Mouse (Mus musculus) c-Kit-positive CD71-positive TER-119-negative erythroid progenitor cells, embryonic 14.5 days (primary cell): ENCODE data around the gene Zdhhc14.
"Not testable (repeated sequence)": the region's sequence is repeated elsewhere in the genome, so short reads cannot be mapped to it uniquely, and the experiment has no call there.

Experiments
- DNase-seq: peaks from one replicate; pipeline ENCODE4 v3.0.0-alpha.2; 2013; ENCODE audit warnings: low read depth

Gene Zdhhc14

DNA sequence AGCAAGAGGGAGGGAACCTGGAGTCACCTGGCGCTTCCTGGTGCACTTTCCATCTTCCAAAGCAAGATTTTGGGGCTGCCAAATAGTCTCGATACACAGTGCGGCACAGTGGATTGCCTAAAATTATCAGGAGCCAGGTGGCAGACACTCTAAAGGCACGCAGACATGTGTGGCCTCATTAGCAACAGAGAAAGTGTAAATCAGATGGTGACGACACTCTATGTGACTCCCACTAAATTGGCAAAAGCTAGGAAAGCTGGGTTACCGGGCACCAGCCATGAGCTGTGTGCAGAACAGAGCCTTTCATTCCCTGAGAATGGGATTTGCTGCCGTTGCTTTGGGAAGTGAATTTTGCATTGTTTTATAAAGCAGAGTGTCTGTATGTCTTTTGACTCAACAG, 115.0 kb downstream of the Zdhhc14 start:
- DNase-seq = no peak

DNA sequence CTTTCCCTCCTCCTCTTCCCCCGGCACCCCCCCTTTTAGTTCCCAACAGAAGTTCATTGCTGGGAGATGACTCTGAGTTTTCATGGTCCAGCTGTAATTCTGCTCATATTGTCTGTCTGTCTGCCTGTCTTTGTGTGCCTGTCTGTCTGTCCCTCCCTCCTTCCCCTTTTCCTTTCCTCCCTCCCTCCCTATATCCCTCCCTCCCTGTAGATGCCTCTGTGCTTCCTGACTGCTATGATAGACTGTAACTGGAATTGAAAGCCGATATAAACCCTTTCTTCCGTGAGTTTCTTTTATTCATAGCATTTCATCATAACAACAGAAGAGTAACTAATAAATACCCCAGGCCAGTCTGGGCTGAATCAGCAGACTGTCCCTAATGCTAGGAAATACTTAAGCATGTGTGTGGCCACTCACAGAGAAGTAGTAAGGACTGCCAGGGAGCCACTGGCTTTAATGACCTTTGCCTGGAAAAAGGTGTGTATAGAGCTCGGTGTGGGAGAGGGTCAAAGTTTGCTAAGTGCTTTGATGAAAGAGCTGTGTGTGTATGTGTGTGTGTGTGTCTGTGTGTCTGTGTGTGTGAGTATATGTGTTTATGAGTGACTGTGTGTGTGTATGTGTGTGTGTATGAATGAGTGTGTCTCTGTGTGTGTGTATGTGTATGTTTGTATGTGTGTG, 117.7 kb downstream of the Zdhhc14 start:
- DNase-seq = no peak

DNA sequence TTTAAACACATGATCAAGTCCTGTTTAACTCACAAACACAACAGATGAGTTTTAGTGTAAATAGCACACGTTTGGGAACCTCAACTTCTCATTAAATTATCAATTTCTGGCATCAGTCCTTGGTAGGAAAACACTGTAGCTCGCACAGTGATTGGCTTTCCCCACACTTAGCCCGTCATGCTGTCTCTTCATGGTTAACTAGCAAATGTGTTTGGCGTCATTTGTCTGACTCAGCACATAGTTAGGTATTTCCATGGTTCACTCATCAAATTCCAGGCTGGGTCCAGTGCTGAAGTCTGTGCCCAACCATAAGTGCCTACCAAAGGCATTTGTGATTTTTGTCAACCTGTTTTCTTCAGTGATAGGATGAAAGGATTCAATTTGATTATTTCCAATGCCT, 119.9 kb downstream of the Zdhhc14 start:
- DNase-seq = no peak

DNA sequence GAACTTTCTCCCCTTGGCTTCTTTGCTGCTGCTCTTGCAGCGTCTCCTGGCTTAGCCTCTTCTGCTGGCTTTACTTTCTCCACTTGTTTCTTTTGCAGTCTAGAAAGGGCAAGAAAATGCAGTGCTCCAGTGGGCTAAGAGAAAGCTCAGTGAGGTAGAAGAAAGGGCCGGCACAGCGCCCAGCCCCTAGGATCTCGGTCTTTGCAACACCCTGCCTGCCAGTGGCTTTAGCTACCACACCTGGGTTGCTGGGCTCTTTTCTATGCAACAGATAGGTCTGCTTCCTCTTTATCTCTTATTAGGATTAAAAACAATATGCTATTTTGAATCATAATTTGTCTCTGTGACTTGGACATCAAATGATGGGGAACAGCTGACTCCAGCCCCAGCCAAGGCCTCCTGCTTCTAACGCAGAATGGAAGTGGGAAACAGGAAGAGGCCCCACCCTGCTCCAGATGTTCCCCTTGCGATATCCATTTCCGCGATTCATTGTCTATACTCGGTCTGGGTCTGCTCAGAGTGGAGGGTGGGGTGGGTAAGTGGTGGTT, 122.5 kb downstream of the Zdhhc14 start:
- no peak for DNase-seq

DNA sequence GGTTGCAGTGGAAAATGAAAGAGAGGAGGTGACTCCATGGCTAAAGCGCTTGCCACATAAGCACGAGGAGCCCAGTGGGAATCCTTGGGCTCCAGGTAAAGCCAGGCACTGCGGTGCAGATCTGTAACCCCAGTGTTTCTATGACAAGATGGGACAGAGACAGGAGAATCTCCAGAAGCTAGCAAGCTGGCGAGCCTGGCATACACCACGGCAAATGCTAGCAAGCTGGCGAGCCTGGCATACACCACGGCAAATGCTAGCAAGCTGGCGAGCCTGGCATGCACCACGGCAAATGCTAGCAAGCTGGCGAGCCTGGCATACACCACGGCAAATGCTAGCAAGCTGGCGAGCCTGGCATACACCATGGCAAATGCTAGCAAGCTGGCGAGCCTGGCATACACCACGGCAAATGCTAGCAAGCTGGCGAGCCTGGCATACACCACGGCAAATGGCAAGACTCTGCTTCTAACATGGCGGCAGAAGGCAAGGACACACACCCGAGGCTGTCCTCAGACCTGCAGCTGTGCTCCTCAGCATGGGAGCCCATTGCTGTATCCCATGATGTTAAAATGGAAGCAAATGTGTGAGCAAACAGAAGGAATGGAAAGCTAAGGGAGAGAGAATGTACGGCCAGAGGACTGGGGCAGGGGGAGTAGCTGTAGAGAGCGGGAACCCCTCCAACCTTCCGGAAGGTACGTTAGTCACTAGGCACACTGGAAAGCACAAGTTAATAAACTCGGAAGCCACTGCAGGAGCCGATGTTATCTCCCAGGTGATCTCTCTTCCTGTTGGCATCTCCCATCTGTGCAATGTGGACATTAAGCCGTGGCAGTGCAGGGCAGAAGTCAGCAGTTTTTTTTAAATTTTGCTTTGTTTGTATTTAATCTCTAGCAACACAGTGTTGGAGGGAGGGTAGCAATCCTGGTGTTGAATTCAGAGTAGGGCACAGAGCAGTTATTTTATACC, 129.6 kb downstream of the Zdhhc14 start:
- DNase-seq = no peak

DNA sequence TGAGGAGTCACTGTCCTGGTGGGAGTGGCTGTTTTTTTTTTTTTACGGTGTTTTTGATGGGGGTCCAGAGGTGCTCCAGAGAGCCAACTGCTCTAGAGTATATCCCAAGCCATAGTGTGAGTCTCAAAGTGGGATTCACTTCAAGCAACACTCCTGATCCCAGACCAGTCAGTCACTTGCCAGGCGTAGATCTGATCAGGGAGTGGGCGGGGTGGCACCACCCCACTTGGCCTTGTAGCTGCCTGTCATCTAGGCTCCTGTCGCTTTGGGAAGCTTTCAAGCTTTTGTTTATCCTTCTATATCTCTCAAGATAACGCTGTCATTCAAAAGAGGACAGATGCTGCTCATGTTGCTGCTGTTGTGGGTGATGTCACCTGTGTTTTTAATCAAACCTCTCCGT, 130.4 kb downstream of the Zdhhc14 start:
- DNase-seq = no peak

DNA sequence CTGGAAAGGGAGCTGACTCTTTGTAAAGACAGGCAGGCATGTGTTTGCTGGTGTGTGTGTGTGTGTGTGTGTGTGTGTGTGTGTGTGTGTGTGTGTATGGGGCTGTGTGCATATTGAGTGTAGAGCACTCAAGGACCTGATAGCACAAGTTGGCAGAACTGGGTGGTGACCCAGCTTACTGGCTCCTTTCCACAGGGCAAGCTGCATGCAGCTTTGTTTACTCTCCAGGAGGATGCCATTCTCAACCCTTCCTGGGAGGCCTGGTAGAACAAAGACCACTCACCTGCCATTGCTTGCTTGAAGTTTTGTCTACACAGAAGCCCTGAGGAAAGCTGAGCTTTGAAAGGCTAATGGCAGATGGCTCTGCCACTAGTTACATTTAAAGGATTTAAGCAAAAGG, 130.8 kb downstream of the Zdhhc14 start:
- DNase-seq = no peak

DNA sequence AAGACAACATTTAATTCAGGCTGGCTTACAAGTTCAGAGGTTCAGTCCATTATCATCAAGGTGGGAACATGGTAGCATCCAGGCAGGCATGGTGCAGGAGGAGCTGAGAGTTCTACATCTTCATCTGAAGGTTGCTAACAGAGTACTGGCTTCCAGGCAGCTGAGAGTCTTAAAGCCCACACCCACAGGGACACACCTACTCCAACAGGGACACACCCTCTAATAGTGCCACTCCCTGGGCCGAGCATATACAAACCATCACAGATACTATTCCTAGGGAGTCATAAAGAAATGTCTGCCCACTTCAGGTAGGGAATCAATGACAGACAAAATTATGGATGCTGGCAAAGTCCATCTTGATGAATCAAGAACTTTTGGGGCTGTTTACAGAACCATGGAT, 132.5 kb downstream of the Zdhhc14 start:
- DNase-seq = not testable (repeated sequence)

DNA sequence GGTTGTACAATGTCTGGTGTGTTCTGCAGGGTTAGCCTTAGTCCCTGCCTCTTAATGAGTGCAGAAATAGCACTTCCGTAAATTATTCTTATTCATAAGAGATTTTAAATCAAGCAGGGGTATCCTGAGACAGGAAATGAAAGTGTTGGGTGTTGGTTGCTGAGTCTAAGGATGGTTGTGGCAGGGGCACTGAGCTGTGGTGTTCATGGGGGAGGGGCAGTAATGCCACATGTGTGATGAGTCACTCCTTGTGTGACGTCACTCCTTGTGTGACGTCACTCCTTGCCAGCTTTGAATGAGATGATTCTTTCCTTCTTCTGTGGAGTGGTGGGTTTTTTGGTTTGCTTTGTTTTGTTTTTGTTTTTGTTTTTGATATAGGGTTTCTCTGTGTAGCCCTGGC, 134.0 kb downstream of the Zdhhc14 start:
- no peak for DNase-seq

DNA sequence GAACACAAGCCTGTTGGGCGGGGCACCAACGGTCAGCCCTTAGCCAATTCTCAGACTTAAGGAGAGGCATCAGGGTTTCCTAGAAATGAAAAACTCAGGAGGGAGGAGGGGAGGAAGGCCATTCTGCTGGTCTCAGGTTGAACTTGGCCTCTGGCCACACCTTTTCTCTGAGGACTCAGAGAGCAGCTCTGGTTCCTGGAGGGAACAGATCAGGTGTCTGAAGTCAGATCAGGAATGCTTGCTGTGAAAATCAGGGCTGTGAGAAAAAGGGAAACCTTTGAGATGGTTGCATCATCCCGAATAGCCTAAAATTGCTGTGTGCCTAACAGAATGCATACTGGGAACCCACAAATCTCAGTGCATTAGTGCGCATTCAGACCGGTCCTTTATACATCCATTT, 135.3 kb downstream of the Zdhhc14 start:
- no peak for DNase-seq

DNA sequence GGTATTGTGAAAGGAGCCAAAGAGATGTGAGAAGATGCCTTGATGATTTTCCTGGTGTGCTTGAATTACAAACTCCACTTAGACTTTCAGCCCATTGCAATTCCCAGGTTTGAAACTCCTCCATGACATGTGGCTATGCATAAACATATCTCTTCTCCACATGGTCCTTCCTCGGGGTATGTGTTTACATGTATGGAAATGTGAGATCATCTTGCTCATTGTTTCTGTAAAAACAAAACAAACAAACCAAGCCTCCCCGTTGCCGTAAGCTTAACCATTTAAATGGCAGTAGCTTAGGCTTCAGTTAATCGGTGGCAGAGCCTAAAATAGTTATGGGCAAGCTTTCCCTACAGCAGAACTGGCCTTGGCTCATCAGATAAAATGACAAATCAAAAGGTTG, 137.3 kb downstream of the Zdhhc14 start:
- DNase-seq = no peak

DNA sequence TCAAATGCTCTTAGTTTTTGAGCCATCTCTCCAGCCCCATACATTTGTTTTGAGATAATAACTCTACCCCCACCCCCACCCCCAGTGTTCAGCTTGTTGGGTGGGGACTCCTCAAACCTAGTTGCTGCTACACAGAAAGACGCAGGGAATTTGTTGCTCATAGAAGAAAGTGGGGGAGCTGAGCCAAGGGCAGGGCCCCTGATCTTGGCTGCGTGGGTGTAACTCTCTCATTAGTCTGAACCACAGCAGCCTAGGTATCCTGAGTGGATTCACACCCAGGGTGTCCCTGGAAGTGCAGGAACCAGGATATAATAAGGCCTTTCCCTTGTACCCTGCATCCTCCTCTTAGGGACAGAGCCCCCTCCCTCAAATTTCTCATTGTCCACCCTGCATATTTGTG, 142.9 kb downstream of the Zdhhc14 start:
- no peak for DNase-seq

DNA sequence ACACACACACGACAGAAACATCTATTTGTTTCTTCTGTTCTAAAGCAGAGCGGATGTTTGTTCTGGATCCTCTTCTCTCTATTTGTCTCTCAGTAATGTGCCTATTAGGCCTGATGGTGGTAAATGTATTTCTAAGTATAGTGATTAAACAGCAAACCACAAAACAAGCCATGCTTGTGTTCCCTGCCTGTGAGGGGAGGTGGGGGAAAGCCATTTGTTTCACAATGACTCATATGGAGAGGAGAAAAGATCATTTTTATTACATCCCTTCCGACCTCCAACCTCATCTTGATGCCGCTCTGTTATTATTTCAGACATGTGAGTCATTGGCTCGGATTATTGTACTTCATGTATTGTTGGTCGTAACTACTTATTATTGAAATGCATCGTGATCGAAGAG, 149.1 kb downstream of the Zdhhc14 start:
- no peak for DNase-seq

DNA sequence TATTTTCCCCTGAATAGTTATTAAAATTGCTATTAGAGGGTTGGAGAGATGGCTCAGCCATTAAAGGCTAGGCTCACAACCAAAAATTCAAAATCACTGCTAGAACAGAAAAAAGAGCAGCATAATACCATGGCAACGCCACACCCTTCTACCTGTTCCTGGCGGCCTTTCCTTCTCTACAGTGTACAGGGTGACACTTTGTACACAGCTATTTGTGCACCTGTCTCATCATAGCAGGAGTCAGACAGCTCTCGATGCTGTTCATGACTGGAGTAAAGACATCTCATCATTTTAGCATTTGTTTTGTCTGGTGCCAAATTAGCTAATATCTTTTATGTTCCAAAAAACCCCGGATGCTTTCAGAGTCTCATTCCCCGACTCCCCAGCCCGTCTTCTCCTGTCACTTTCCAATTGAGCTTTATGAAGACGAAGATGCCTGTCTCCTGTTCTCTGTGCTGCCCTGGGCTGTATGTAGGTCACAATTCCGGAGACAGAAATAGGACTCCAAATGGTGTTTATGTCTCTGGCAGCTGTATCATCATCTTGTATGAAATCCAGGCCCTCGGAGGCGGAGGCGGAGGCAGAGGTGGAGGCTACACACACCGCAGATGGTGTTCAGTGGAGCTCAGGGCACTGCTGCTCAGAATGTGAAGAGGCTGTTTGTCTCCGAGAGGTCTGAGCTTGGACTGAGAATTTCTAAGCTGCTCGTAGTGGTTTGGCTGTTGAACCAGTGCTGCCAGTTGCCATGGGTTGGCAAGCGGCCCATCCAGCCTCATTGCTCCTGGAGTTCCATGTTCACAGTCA, 150.8 kb downstream of the Zdhhc14 start:
- DNase-seq = no peak

DNA sequence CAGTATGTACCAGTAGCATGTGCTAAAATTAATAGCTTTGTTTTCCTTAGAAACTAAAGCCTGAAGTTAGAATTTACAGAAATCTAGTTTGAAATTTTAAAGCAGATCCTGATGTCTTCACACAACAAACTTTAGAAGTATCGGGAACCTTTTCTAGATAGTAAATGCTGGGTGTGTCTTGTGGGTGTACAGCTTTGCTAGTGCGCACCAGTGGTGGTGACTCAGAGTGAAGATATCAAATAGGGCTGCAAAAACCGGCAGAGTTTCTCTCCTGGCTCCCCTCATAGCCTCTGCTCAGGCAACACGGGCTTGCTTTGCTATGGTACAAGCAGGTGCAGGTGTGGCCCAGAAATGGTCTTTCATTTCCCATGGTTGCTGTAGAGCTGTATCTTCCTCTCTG, 157.8 kb downstream of the Zdhhc14 start:
- DNase-seq = no peak

DNA sequence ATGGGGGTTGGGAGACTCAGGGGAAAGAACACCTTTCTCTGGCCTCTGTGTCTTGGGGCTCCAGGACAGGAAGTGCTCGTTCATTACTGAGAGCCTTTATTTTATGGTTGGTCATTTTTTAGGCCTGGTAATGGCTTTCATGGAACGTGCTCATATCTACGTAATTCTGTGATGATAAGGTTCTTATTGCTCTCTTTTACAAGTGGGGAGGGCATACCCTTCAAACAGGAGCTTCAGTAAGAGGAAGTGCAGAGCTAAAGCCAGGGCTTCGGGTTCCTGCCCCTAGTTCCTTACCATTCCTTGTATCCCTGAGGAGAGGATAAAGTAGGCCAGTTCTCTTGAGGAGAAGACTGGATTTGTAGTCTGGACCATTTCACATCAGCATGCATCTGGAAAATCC, 158.3 kb downstream of the Zdhhc14 start:
- no peak for DNase-seq

DNA sequence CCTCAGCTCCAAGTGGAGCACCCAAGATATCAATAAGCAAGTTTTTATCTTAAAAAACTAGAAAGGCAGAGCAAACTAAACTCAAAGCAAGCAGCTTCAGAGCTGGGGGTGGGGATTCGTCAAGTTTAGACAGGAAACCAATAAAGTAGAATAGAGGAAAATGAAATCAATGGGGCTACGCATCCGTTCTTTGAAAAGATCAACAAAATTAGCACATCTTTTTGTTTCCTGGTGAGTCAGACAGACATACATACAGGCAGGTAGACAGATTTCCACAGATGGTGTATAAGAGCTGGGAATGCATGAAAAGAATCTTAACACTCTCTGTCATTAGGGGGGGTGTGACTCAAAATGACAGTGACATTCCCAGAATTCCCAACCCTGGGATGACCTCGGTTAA, 159.2 kb downstream of the Zdhhc14 start:
- no peak for DNase-seq

DNA sequence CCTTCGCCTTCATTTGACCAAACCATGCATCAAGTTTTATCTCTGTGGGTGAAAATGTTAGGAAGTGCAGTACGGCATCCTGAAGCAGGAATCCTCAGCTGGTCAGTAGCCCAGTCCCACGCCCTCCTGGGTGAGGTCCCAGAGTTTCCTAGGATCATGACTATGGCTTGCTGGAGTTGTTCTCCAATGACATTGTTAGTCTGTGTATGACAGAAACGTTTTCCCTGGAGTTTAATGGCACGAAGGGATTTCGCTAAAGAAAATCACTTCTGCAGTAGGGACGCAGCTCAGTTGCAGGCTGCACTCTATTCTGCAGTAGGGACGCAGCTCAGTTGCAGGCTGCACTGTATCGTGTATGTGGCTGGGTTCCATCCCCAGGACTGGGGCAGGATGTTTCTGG, 161.6 kb downstream of the Zdhhc14 start:
- DNase-seq = no peak

DNA sequence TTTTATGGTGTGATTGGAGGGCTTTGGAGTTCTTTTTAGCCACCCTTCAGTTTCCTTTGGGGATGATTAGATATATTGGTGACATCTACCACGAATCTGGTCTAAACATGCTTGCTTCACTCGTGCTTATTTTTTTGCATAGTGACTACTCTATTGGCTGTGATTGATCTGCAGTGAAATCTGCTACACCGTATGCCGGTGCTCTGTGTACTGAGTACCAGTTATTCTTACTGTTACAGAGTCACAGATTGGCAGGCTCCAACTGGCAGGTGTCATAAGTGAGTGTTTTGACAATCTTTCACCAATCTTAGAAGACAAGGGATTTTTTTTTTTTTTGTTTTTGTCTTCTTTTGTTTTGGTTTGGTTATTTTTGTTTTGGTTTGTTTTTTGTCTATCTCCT, 163.2 kb downstream of the Zdhhc14 start:
- no peak for DNase-seq

DNA sequence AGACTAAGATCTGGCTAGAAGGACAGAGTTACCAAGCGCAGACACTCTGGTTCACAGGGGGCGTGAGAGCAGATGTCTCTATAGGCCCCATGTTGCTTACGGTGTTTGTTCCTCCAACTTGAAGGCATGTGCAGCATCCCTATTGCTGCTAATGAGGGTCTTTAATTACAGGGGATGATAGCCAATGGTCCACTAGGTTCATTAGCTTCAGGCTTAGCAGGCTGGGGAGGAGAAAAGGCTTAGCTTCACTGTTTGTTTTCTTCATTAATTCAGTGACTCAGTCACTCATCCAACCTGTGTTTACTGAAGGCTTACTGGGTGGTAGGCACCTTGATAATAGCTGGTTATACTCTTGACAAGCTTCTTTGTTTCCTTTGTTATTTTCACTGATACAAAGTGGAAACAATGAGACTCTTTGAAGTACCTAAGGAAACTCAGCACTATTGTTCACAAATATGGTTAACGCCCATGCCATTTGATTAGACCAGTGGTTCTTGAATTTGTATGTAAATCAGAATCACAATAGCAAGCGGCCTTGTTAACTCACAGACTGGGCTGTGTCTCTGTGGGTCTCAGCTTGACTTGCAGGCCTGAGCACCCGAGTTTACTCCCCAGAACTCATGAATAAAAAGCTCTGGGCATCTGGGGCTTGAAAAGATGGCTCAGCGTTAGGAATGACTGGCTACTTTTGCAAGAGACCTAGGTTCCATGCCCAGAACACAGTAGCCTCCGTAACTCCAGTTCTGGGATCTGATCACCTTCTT, 168.1 kb downstream of the Zdhhc14 start:
- no peak for DNase-seq

DNA sequence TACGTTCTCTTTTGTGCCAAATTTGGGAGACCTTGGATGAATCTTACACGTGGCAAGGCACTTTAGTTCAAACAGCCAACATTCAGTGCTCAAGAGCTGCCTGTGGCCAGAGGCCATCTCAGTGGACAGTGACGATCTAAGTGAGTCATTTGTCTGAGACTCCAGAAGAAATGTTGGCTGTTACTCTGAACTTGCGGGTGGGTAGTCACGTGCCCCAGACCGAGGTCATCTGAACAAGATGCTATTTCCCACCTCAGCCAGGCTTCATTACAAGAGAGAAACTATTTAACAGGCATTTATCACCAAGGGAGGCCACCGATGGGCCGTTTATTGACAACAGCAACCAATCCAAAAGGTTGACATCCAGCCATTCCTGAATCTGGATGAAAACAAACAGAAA, 174.3 kb downstream of the Zdhhc14 start:
- DNase-seq = no peak

DNA sequence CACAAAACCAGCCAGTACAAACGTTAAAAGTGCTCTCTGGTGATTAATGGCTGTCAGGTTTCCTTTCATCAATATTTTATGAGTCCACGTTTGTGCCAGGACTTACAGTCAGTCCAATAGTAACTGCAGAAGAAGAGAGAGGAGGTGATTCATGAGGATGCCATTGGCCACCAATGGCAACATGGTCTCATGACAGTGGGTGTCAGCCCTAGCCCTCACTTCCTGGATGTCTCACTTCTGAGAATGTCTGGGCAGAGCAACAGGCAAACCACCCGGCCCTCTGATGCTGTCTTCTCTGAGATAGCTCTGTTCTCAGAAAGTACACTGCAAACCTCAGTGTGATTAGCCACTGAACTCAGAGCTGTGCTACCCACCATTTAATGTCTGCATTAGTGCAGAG, 176.1 kb downstream of the Zdhhc14 start:
- DNase-seq = no peak
